Mouse (Mus musculus): ENCODE data around the gene Frmd4a. TPM values are rescaled to one million over a fixed set of nuclear protein-coding genes. Genes with fewer than 3 reads are reported as not detected.
A peak's percentile ranks its signal among the peaks of the same experiment; 100 is the strongest.

The Frmd4a gene
- polyA plus RNA-seq, 1 experiment from 2014 or later, result 35.9 TPM

- Histone ChIP-seq H3K36me3 (no peaks in the 10 kb centered on the region), H3K27ac (no peak overlapping the region), H3K4me1 (peaks cover 29% of the 10 kb centered on the region), H3K27me3 (peaks cover 16% of the 10 kb centered on the region; the same call in 1 of the 2 replicates), H3K9me3 (replicated peaks) (no peaks in the 10 kb centered on the region), H3K4me2 (peak overlapping the region; percentile 78), H3K4me3 (replicated peaks) (peak overlapping the region; percentile 46), H3K9ac (0 out of 2 replicates have a peak overlapping the region, but pooled peaks have one; percentile 30)
- no peak for ATAC-seq (replicated peaks; ENCODE audit: low FRiP score)
- 10% methylated on average over 14 of the region's 14 CpGs for whole genome bisulfite sequencing
These were observed 135.1 kb downstream of the Frmd4a start for GRCm38 (mm10) chr2:4152521-4153040.

GRCm38 (mm10) chr2:4153131-4153631 is 135.7 kb downstream of the Frmd4a start:
- Histone ChIP-seq H3K9me3 (replicated peaks) (no peaks in the 10 kb centered on the region), H3K27me3 (peaks cover 16% of the 10 kb centered on the region; the same call in 1 of the 2 replicates), H3K36me3 (no peaks in the 10 kb centered on the region), H3K27ac (no peak overlapping the region), H3K9ac (peak overlapping the region; percentile 30; the same call in 1 of the 2 replicates), H3K4me3 (replicated peaks) (peak overlapping the region; percentile 46), H3K4me1 (peaks cover 29% of the 10 kb centered on the region), H3K4me2 (peak overlapping the region; percentile 78)
- no peak for ATAC-seq (replicated peaks; ENCODE audit: low FRiP score)
- 3% methylated on average over 16 of the region's 16 CpGs for WGBS

GRCm38 (mm10) chr2:4154036-4154653 is 136.6 kb downstream of the Frmd4a start:
- Histone ChIP-seq H3K4me2 (peak overlapping the region; percentile 78), H3K27ac (no peak overlapping the region), H3K4me3 (replicated peaks) (no peak overlapping the region)

GRCm38 (mm10) chr2:4154654-4155047 is 137.1 kb downstream of the Frmd4a start:
- Histone ChIP-seq H3K27ac (no peak overlapping the region), H3K4me2 (no peak overlapping the region), H3K9me3 (replicated peaks) (no peaks in the 10 kb centered on the region), H3K36me3 (no peaks in the 10 kb centered on the region), H3K4me1 (peaks cover 29% of the 10 kb centered on the region), H3K4me3 (replicated peaks) (no peak overlapping the region), H3K9ac (no peak overlapping the region), H3K27me3 (peaks cover 16% of the 10 kb centered on the region; the same call in 1 of the 2 replicates)
- ATAC-seq (replicated peaks; ENCODE audit: low FRiP score), result no peak
- 81% methylated on average over 4 of the region's 4 CpGs for WGBS

More at GRCm38 (mm10) chr2:4154036-4154653, 136.6 kb downstream of the Frmd4a start:
- ATAC-seq (replicated peaks; ENCODE audit: low FRiP score), result no peak; the same call in 1 of the 2 replicates
- WGBS, result 41% methylated on average over 5 of the region's 5 CpGs
- Histone ChIP-seq H3K9me3 (replicated peaks) (no peaks in the 10 kb centered on the region), H3K36me3 (no peaks in the 10 kb centered on the region), H3K4me1 (peaks cover 29% of the 10 kb centered on the region), H3K27me3 (peaks cover 16% of the 10 kb centered on the region; the same call in 1 of the 2 replicates), H3K9ac (no peak overlapping the region)

GRCm38 (mm10) chr2:4155406-4155805 is 137.9 kb downstream of the Frmd4a start:
- Histone ChIP-seq H3K27ac (no peak overlapping the region), H3K4me2 (no peak overlapping the region), H3K4me3 (replicated peaks) (no peak overlapping the region), H3K9ac (no peak overlapping the region), H3K36me3 (no peaks in the 10 kb centered on the region), H3K27me3 (peaks cover 16% of the 10 kb centered on the region; the same call in 1 of the 2 replicates), H3K9me3 (replicated peaks) (no peaks in the 10 kb centered on the region), H3K4me1 (peaks cover 29% of the 10 kb centered on the region)
- no peak for ATAC-seq (replicated peaks; ENCODE audit: low FRiP score)

- ATAC-seq (replicated peaks; ENCODE audit: low FRiP score), result no peak
- Histone ChIP-seq H3K4me1 (peaks cover 29% of the 10 kb centered on the region), H3K4me3 (replicated peaks) (no peak overlapping the region), H3K9ac (no peak overlapping the region), H3K36me3 (no peaks in the 10 kb centered on the region), H3K27me3 (peaks cover 13% of the 10 kb centered on the region; the same call in 1 of the 2 replicates), H3K4me2 (no peak overlapping the region), H3K9me3 (replicated peaks) (no peaks in the 10 kb centered on the region), H3K27ac (no peak overlapping the region)
These were observed 139.0 kb downstream of the Frmd4a start for GRCm38 (mm10) chr2:4156511-4156910.

- no peak for ATAC-seq (replicated peaks; ENCODE audit: low FRiP score)
- Histone ChIP-seq H3K4me3 (replicated peaks) (no peak overlapping the region), H3K9me3 (replicated peaks) (no peaks in the 10 kb centered on the region), H3K4me1 (peaks cover 29% of the 10 kb centered on the region), H3K27ac (no peak overlapping the region), H3K9ac (no peak overlapping the region), H3K4me2 (no peak overlapping the region), H3K27me3 (peaks cover 6% of the 10 kb centered on the region; the same call in 1 of the 2 replicates), H3K36me3 (no peaks in the 10 kb centered on the region)
- WGBS, result 83% methylated on average over 4 of the region's 4 CpGs
These were observed 139.9 kb downstream of the Frmd4a start for GRCm38 (mm10) chr2:4157396-4157795.

GRCm38 (mm10) chr2:4159574-4160203 is 142.2 kb downstream of the Frmd4a start:
- Histone ChIP-seq H3K36me3 (no peaks in the 10 kb centered on the region), H3K4me2 (no peak overlapping the region), H3K4me1 (peaks cover 8% of the 10 kb centered on the region; the same call in 1 of the 2 replicates), H3K9ac (no peak overlapping the region), H3K27me3 (no peaks in the 10 kb centered on the region; the same call in 1 of the 2 replicates), H3K4me3 (replicated peaks) (no peak overlapping the region), H3K27ac (no peak overlapping the region), H3K9me3 (replicated peaks) (no peaks in the 10 kb centered on the region)
- 82% methylated on average over 15 of the region's 15 CpGs for WGBS
- no peak for ATAC-seq (replicated peaks; ENCODE audit: low FRiP score)

- Histone ChIP-seq H3K9me3 (replicated peaks) (no peaks in the 10 kb centered on the region), H3K9ac (no peak overlapping the region), H3K36me3 (no peaks in the 10 kb centered on the region), H3K4me2 (no peak overlapping the region), H3K27ac (no peak overlapping the region), H3K4me1 (peaks cover 3% of the 10 kb centered on the region; the same call in 1 of the 2 replicates), H3K4me3 (replicated peaks) (no peak overlapping the region), H3K27me3 (no peaks in the 10 kb centered on the region)
- no peak for ATAC-seq (replicated peaks; ENCODE audit: low FRiP score)
- 88% methylated on average over 2 of the region's 2 CpGs for WGBS
These were observed 148.7 kb downstream of the Frmd4a start for GRCm38 (mm10) chr2:4166191-4166590.

- no peak overlapping the region for H3K4me2 ChIP-seq
- no peak for ATAC-seq (replicated peaks; ENCODE audit: low FRiP score)
- WGBS, result 86% methylated on average over 6 of the region's 6 CpGs
These were observed 149.6 kb downstream of the Frmd4a start for GRCm38 (mm10) chr2:4167131-4167530.

GRCm38 (mm10) chr2:4169726-4170125 is 152.2 kb downstream of the Frmd4a start:
- Histone ChIP-seq H3K4me2 (no peak overlapping the region), H3K36me3 (no peaks in the 10 kb centered on the region), H3K9ac (no peak overlapping the region), H3K27me3 (no peaks in the 10 kb centered on the region), H3K9me3 (replicated peaks) (no peaks in the 10 kb centered on the region), H3K4me3 (replicated peaks) (no peak overlapping the region), H3K27ac (no peak overlapping the region), H3K4me1 (peaks cover 3% of the 10 kb centered on the region; the same call in 1 of the 2 replicates)
- WGBS, result 58% methylated on average over 10 of the region's 10 CpGs
- no peak for ATAC-seq (replicated peaks; ENCODE audit: low FRiP score)

More at GRCm38 (mm10) chr2:4167131-4167530, 149.6 kb downstream of the Frmd4a start:
- no peaks in the 10 kb centered on the region for H3K27me3 ChIP-seq
- peaks cover 3% of the 10 kb centered on the region; the same call in 1 of the 2 replicates for H3K4me1 ChIP-seq
- no peak overlapping the region for H3K4me3 ChIP-seq (replicated peaks)
- H3K9ac ChIP-seq, result no peak overlapping the region
- H3K27ac ChIP-seq, result no peak overlapping the region
- no peaks in the 10 kb centered on the region for H3K9me3 ChIP-seq (replicated peaks)
- no peaks in the 10 kb centered on the region for H3K36me3 ChIP-seq

- 65% methylated on average over 4 of the region's 4 CpGs for WGBS
These were observed 152.7 kb downstream of the Frmd4a start for GRCm38 (mm10) chr2:4170189-4170588.

More at GRCm38 (mm10) chr2:4170189-4170588, 152.7 kb downstream of the Frmd4a start:
- Histone ChIP-seq H3K9ac (no peak overlapping the region), H3K27ac (no peak overlapping the region), H3K4me3 (replicated peaks) (no peak overlapping the region), H3K4me1 (peaks cover 3% of the 10 kb centered on the region; the same call in 1 of the 2 replicates), H3K36me3 (no peaks in the 10 kb centered on the region), H3K4me2 (no peak overlapping the region), H3K27me3 (no peaks in the 10 kb centered on the region), H3K9me3 (replicated peaks) (no peaks in the 10 kb centered on the region)
- no peak for ATAC-seq (replicated peaks; ENCODE audit: low FRiP score)
